Mouse (Mus musculus): ENCODE results near the gene Pars2. TPM values are rescaled to one million over a fixed set of nuclear protein-coding genes. Genes with fewer than 3 reads are reported as not detected.

The Pars2 gene
- 10.6 and 10.8 TPM in 2 replicates for polyA plus RNA-seq (2015; fragmentation: Nextera tagmentation; extraction: Ambion mirVana)

DNA sequence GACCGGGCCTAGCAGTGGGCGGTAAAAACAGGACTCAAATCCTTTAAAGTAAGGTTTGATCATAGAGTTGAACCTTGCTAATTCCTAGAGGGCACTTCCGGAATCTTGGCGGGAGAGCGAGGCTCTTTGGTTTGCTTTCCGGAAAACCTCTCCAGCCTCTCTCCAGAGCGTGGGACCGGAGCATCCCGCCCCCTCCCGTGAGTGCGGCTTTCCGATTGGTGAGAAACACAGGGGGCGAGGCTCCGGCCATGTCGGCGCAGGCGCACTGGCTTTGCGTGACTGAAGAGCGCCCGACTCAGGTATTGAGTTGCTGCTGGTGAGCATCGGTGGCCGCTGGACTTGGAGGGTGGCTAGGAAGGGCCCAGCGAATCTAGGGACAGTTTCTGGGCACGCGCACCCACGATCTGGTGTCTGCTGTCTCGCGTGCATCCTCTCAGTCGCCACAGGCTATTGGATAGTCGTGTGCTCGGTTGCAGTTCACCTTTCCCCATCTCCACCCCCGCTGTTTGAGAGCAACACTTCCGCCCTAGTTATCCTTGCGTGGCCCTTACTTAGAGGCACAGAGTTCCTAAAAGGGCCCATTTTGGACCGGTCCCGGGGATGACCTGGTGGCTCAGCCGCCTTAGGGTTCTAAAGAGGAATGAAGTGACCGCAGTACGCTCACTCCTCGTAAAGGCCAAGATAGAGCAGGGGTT lies at the start of gene Pars2:
TSS of gene Pars2 (plus strand) at position 237 of the 695 bp plus-strand sequence.
- H3K4me3 ChIP-seq = peak within 1 kb of the TSS; percentile 67
- peak; percentile 99 for ATAC-seq (replicated peaks; ENCODE audit: insufficient number of reproducible peaks, insufficient read depth, low FRiP score, low read depth)
- H3K4me1 ChIP-seq (replicated peaks) = peaks cover 7% of the 10 kb centered on the region
- peak within 1 kb of the TSS; percentile 48; the same call in 1 of the 2 replicates for H3K27ac ChIP-seq
- WGBS = 3% methylated on average over 40 of the region's 40 CpGs
- peak within 1 kb of the TSS; percentile 89 for H3K4me2 ChIP-seq
- peaks cover 19% of the 10 kb centered on the region for H3K27me3 ChIP-seq
- peak within 1 kb of the TSS; percentile 64 for H3K9ac ChIP-seq
- H3K9me3 ChIP-seq (replicated peaks) = no peaks in the 10 kb centered on the region
- peaks cover 8% of the 10 kb centered on the region; the same call in 1 of the 2 replicates for H3K36me3 ChIP-seq

DNA sequence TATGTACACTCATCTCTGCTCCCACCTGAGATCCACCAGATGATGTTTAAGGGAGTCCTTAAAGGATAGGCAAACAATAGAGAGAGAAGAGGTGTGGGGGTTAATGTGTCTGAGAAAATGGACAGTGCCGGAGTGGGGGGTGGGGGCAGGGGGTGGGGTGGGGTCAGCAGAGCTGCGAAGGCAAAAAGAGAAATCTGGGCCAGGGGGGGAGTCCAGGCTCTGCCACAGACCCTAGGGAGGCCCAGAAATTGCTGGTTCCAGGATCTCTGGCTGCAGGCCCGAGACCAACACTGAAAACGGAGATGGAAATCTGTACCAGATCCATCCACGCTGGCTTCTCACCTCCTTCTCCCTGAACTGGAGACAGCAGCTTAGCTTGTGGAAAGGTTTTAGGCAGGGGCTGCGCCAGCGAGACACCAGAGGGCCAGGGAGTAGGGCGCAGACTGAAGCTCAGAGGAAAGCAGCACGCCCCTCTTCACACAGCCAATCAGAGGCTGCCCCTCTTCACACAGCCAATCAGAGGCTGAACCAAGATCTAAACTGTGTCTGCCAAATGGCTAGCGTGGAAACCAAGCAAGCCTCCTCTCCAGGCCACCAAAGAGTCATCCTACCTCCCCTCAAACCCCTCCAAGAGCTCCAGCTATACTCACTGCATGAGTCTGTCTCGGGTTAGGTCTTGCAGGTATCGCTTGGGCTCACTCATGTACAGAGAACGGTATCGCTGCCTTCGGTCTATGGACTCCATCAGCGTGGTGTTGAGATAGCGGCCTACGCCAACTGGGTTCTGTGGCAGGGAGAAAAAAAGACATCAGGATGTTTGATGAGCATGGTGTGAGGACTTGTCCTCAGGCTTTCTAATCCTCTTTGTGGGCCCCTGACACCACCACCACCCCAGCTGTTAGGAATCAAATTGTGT lies 44.0 kb upstream of the Pars2 start:
- Histone ChIP-seq H3K4me2 (peak overlapping the region; percentile 51), H3K9me3 (replicated peaks) (no peaks in the 10 kb centered on the region), H3K27ac (no peak overlapping the region), H3K4me3 (peak overlapping the region; percentile 20), H3K36me3 (no peaks in the 10 kb centered on the region), H3K27me3 (no peaks in the 10 kb centered on the region), H3K9ac (no peak overlapping the region), H3K4me1 (replicated peaks) (0 out of 2 replicates have a peak, but pooled peaks cover 6% of the 10 kb centered on the region)
- WGBS = 40% methylated on average over 18 of the region's 18 CpGs
- ATAC-seq (replicated peaks; ENCODE audit: insufficient number of reproducible peaks, insufficient read depth, low FRiP score, low read depth) = peak; percentile 53; the same call in 1 of the 2 replicates

DNA sequence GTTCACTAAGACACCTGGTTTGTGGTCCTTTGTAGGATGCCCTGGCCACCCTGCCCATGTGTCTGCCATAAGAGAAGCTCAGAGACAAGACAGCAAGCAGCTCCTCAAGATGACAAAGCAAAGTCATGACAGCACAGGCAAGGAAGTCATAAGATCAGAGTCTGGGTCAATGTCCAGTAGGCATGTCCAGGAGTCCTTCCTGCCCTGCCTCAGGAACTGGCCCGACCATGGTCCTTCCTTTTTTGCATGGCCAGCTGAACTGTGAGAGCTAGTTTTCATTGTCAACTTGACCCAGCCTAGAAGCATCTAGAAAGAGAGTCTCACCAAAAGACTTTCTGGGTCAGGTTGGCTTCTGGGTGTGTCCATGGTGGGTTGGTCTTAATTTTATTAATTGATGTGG lies 43.0 kb upstream of the Pars2 start:
- Histone ChIP-seq H3K4me2 (no peak overlapping the region), H3K27me3 (no peaks in the 10 kb centered on the region), H3K9ac (no peak overlapping the region), H3K27ac (no peak overlapping the region), H3K36me3 (no peaks in the 10 kb centered on the region), H3K9me3 (replicated peaks) (no peaks in the 10 kb centered on the region), H3K4me3 (no peak overlapping the region), H3K4me1 (replicated peaks) (0 out of 2 replicates have a peak, but pooled peaks cover 6% of the 10 kb centered on the region)
- WGBS = 93% methylated on average over 1 of the region's 1 CpGs
- no peak for ATAC-seq (replicated peaks; ENCODE audit: insufficient number of reproducible peaks, insufficient read depth, low FRiP score, low read depth)

DNA sequence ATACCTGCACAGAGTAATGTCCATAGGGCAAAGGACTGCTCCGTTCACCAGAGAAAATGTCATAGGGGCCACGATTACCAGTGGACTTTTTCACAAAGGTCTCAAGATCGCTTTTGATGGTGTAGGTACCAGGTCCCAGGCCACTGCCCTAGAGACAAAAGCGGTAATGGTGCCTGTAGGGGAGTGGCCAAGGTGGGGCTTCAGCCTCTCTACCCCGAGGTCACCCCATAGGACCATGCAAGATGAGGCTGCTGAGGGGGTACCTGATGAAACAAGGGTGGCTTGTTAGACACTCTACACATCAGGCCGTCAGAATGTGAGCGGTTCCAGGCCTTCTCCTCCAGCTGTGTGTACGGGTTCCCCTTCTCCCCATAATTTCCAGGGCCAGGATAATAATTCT lies 37.8 kb upstream of the Pars2 start:
- H3K27ac ChIP-seq = no peak overlapping the region
- no peak overlapping the region for H3K4me2 ChIP-seq
- no peak overlapping the region for H3K4me3 ChIP-seq
- no peak for ATAC-seq (replicated peaks; ENCODE audit: insufficient number of reproducible peaks, insufficient read depth, low FRiP score, low read depth)
- no peaks in the 10 kb centered on the region for H3K9me3 ChIP-seq (replicated peaks)
- peaks cover 6% of the 10 kb centered on the region for H3K4me1 ChIP-seq (replicated peaks)
- H3K9ac ChIP-seq = no peak overlapping the region
- 67% methylated on average over 8 of the region's 8 CpGs for WGBS
- peaks cover 26% of the 10 kb centered on the region for H3K27me3 ChIP-seq
- no peaks in the 10 kb centered on the region for H3K36me3 ChIP-seq

DNA sequence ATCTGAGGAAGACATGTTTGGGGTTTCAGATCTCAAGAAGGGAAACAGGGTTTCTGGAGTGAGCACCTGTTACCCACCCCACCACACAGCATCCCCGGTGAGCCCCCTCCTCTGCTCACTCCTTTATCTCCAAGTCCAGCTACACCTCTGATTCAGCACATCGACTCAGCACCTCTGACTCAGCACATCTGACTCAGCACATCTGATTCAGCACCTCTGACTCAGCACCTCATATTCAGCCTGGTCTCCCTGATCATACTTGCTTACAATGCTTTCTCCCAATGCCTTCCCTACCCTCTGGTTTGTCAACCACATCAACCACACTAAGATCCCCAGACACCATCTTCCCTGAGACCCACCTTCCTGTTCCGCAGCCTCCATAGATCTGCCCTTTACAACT lies 37.3 kb upstream of the Pars2 start:
- H3K4me2 ChIP-seq = no peak overlapping the region
- no peaks in the 10 kb centered on the region for H3K36me3 ChIP-seq
- peaks cover 28% of the 10 kb centered on the region for H3K27me3 ChIP-seq
- no peak for ATAC-seq (replicated peaks; ENCODE audit: insufficient number of reproducible peaks, insufficient read depth, low FRiP score, low read depth)
- WGBS = 56% methylated on average over 3 of the region's 3 CpGs
- H3K9ac ChIP-seq = no peak overlapping the region
- no peak overlapping the region for H3K27ac ChIP-seq
- H3K4me1 ChIP-seq (replicated peaks) = peaks cover 6% of the 10 kb centered on the region
- no peaks in the 10 kb centered on the region for H3K9me3 ChIP-seq (replicated peaks)
- no peak overlapping the region for H3K4me3 ChIP-seq

DNA sequence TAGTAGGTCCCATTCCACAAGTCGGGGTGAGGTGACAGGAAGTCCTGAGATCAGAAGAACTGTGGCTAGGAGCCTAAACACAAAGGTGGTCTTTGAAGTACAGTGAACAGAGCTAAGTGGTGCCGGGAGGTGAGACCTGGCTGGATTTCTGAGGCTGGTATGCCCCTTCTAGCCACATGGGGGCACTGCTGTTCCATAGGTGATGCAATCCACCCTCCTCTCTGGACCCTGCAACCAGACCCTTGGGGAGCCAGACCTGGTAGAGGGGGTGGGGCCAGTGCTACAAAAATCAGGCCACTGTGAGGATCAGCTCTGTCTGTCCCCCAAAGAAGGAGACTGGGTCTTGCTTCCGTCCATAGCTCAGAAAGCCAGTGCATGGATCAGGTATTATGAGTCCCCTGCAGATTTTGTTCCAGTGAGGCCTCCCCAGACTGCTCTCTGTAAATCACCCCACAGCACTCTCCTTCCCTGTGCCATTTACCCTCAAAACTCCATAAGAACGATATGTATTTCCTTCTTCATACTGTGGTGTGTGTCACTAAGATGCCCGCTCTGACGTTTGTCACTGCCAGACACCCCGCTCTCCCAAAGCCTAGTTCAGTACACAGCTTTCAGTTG lies 36.6 kb upstream of the Pars2 start:
- Histone ChIP-seq H3K36me3 (no peaks in the 10 kb centered on the region), H3K4me1 (replicated peaks) (peaks cover 6% of the 10 kb centered on the region), H3K27me3 (peaks cover 34% of the 10 kb centered on the region), H3K9ac (no peak overlapping the region), H3K4me2 (no peak overlapping the region), H3K9me3 (replicated peaks) (no peaks in the 10 kb centered on the region), H3K4me3 (no peak overlapping the region), H3K27ac (no peak overlapping the region)
- no peak; the same call in 1 of the 2 replicates for ATAC-seq (replicated peaks; ENCODE audit: insufficient number of reproducible peaks, insufficient read depth, low FRiP score, low read depth)
- 41% methylated on average over 7 of the region's 7 CpGs for WGBS

DNA sequence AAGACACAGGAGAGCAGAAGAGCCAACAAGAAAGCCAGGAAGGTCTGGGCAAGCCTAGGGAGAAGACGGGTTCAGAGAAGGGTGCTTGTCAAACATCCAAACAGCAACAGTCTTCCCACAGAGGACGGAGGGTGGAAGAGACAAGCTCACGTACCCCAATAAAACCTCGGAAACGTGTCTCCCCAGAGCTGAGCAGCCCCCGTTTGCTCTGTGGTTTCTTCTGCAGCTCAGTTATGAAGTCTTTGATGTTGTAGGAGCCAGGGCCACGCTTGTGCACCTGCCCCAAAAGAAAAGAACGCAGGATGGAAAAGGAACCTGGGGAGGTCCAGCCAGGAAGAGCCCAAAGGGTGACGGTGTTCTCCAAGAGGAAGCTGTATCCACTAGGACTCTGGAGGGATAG lies 36.0 kb upstream of the Pars2 start:
- Histone ChIP-seq H3K9ac (no peak overlapping the region), H3K9me3 (replicated peaks) (no peaks in the 10 kb centered on the region), H3K27ac (no peak overlapping the region), H3K4me3 (no peak overlapping the region), H3K4me1 (replicated peaks) (peaks cover 6% of the 10 kb centered on the region), H3K4me2 (no peak overlapping the region), H3K36me3 (no peaks in the 10 kb centered on the region), H3K27me3 (peaks cover 34% of the 10 kb centered on the region)
- no peak for ATAC-seq (replicated peaks; ENCODE audit: insufficient number of reproducible peaks, insufficient read depth, low FRiP score, low read depth)
- WGBS = 70% methylated on average over 9 of the region's 9 CpGs

DNA sequence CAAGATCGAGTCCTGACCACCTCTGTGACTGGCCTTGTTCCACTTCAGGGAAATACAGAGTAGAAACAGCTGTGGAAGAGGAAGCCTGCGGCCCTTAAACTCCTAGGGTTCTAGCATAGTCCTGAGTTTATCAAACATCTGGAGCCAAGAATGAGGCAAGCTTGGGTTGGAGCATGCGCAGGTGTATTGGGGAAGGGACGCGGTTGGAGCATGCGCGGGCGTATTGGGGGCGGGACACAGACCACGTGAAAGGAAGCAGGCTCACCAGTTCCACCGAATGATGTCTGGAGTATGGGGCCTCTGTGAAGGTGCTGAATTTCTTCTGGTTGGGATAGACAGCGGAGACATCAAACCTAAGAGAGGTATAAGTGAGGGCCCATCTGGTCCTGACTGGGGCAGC lies 35.2 kb upstream of the Pars2 start:
- H3K36me3 ChIP-seq = no peaks in the 10 kb centered on the region
- H3K27me3 ChIP-seq = peaks cover 34% of the 10 kb centered on the region
- H3K9ac ChIP-seq = no peak overlapping the region
- 64% methylated on average over 12 of the region's 12 CpGs for WGBS
- no peak overlapping the region for H3K4me2 ChIP-seq
- H3K4me1 ChIP-seq (replicated peaks) = peaks cover 6% of the 10 kb centered on the region
- no peak for ATAC-seq (replicated peaks; ENCODE audit: insufficient number of reproducible peaks, insufficient read depth, low FRiP score, low read depth)
- no peak overlapping the region for H3K27ac ChIP-seq
- H3K4me3 ChIP-seq = no peak overlapping the region
- H3K9me3 ChIP-seq (replicated peaks) = no peaks in the 10 kb centered on the region

DNA sequence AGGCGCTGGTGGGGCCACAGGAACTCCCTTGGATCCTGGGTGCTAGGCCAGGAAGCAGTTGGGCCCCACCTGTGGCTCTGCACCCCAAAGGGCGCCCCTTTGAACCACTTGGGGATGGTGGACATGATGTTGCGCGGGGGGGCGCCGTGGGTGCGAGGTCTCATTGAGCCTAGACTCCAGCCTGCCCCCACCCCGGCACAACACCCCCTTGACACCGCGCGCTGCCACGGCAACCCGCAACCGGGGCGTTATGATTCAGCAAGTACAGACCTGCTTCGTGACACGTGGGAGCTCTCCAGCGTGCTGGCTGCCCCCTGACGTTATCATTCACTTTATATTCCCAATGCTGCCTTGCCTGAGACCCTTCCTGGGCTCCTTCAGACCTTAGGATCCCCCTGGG lies 33.8 kb upstream of the Pars2 start, which contains the start of gene Lexm:
TSS of gene Lexm (minus strand) at position 186 of the 400 bp plus-strand sequence.
- Histone ChIP-seq H3K36me3 (no peaks in the 10 kb centered on the region), H3K9me3 (replicated peaks) (no peaks in the 10 kb centered on the region), H3K27me3 (peaks cover 46% of the 10 kb centered on the region), H3K4me3 (0 out of 2 replicates have a peak within 1 kb of the TSS, but pooled peaks have one; percentile 6), H3K9ac (no peak within 1 kb of the TSS), H3K4me2 (peak within 1 kb of the TSS; percentile 43), H3K4me1 (replicated peaks) (peaks cover 7% of the 10 kb centered on the region), H3K27ac (no peak within 1 kb of the TSS)
- ATAC-seq (replicated peaks; ENCODE audit: insufficient number of reproducible peaks, insufficient read depth, low FRiP score, low read depth) = no peak
- WGBS = under 1% methylated on average over 19 of the region's 19 CpGs

DNA sequence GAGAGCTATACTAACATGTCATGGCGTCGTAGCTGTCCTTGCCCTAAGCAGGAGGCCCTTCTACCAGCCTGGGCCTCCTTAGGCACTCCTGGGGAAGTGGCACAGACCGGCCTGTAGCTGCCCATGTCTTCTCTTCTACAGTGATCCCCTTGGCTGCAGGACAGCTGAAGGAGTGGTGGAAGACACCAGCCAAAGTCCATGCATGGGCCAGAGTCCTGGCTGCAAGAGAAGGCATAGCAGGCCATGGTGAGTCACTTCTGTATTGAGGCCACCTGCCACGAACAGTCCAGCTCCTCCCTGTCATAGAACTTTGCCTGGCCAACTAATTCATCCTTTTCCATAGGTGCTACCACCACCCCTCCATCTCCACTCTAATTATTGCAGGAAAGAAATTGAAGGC lies 32.0 kb upstream of the Pars2 start:
- WGBS = 86% methylated on average over 4 of the region's 4 CpGs
- Histone ChIP-seq H3K9me3 (replicated peaks) (no peaks in the 10 kb centered on the region), H3K4me2 (no peak overlapping the region), H3K36me3 (no peaks in the 10 kb centered on the region), H3K27me3 (peaks cover 64% of the 10 kb centered on the region), H3K4me1 (replicated peaks) (peaks cover 14% of the 10 kb centered on the region), H3K27ac (no peak overlapping the region), H3K9ac (no peak overlapping the region), H3K4me3 (no peak overlapping the region)
- ATAC-seq (replicated peaks; ENCODE audit: insufficient number of reproducible peaks, insufficient read depth, low FRiP score, low read depth) = no peak

DNA sequence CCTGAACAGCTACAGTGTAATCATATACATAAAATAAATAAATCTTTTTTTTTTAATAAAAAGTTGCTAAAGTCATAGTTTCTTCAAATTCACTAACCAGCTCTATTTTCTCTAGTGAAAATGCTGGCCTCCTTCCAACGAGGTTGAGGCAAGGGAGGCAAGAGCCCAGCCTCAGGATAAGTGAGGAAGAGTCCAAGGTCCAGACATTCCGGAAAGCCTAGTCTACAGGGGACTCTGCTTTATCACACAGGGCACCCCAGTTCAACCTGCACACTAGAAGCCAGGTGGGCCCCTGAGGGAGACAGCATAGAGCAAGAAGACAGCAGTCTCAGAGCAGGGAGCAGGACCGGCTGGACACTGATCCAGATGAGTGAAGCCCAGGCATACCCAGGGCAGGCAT lies 29.4 kb upstream of the Pars2 start:
- H3K36me3 ChIP-seq = no peaks in the 10 kb centered on the region
- H3K27ac ChIP-seq = no peak overlapping the region
- peaks cover 71% of the 10 kb centered on the region for H3K27me3 ChIP-seq
- no peak for ATAC-seq (replicated peaks; ENCODE audit: insufficient number of reproducible peaks, insufficient read depth, low FRiP score, low read depth)
- H3K4me3 ChIP-seq = no peak overlapping the region
- H3K9ac ChIP-seq = no peak overlapping the region
- 63% methylated on average over 3 of the region's 3 CpGs for WGBS
- H3K9me3 ChIP-seq (replicated peaks) = no peaks in the 10 kb centered on the region
- H3K4me2 ChIP-seq = no peak overlapping the region
- peaks cover 14% of the 10 kb centered on the region for H3K4me1 ChIP-seq (replicated peaks)

Measured in heart, embryonic 15.5 days (tissue).